Mouse (Mus musculus) small intestine, adult 2 months (tissue): Measurements from ENCODE around the gene Tnfrsf13c.

ENCODE experiments used
- CTCF ChIP-seq: fragments of 200-500 bp; IDR thresholded peaks from 2 replicates; pipeline ENCODE4 v1.5.1; 2012; ENCODE audit warnings: low read depth, mild to moderate bottlenecking, control low read depth, inconsistent platforms, low read length, moderate library complexity, mixed read lengths; ENCODE audit not compliant: insufficient replicate concordance, insufficient read length; ENCODE audit errors: extremely low read depth
- POLR2A ChIP-seq: fragments of 200-500 bp; IDR thresholded peaks from 2 replicates; pipeline ENCODE4 v1.6.1; 2012; ENCODE audit warnings: low read depth, mild to moderate bottlenecking, control low read depth, inconsistent platforms, low read length, moderate library complexity

GRCm38 (mm10) chr15:82197937-82198336 is 26.2 kb downstream of the Tnfrsf13c start:
- no peak for TF ChIP-seq CTCF
- no peak for TF ChIP-seq POLR2A
